Mouse (Mus musculus): ENCODE results near the gene Zyx. TPM values are rescaled to one million over a fixed set of nuclear protein-coding genes. Genes with fewer than 3 reads are reported as not detected.

The Zyx gene
- polyA plus RNA-seq, 1 experiment from 2014 or later: 61.3 TPM

- no peak overlapping the region for H3K9ac ChIP-seq (replicated peaks; ENCODE audit: low read length)
- no peaks in the 10 kb centered on the region for H3K9me3 ChIP-seq (replicated peaks; ENCODE audit: control insufficient read depth, low read length)
- H3K4me1 ChIP-seq (ENCODE audit: control insufficient read depth, insufficient read depth, low read length): no peaks in the 10 kb centered on the region
- no peak overlapping the region for H3K4me2 ChIP-seq (ENCODE audit: low read depth, low read length)
- H3K36me3 ChIP-seq (replicated peaks; ENCODE audit: control insufficient read depth, insufficient read depth, low read depth, low read length): 0 out of 2 replicates have a peak, but pooled peaks cover 2% of the 10 kb centered on the region
- H3K4me3 ChIP-seq (ENCODE audit: low read depth, low read length): no peak overlapping the region
- DNase-seq (ENCODE audit: low spot score) (no peak), ATAC-seq (replicated peaks; ENCODE audit: insufficient number of reproducible peaks, low FRiP score, low TSS enrichment, low read depth) (no peak)
- H3K27me3 ChIP-seq (ENCODE audit: control insufficient read depth, insufficient read depth, low read length): no peaks in the 10 kb centered on the region
- no peak overlapping the region for H3K27ac ChIP-seq (replicated peaks; ENCODE audit: low read depth, low read length)
- WGBS: 59% methylated on average over 3 of the region's 3 CpGs
These were observed 13.5 kb downstream of the Zyx start for GRCm38 (mm10) chr6:42362974-42363373.

DNA sequence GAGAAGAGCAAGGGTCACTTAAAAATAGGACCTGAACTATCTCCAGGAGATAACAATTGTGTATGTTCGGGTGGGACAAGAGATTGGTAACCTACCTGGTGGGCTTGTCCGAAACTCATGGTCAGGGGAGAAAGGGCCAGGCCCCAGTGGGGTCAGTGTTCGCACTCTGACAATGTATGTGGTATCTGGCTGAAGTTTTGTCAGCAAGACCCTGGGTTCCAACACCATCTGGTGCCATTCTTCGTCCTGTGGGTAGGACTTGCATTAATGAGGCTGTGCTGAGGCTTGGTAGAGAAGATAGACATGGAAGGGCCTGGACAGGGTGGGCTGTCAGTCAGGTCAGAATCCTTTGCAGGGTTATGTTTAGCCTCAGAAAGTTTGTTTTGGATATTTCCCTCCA, 14.6 kb downstream of the Zyx start:
- Histone ChIP-seq H3K27ac (replicated peaks; ENCODE audit: low read depth, low read length) (no peak overlapping the region), H3K9me3 (replicated peaks; ENCODE audit: control insufficient read depth, low read length) (no peaks in the 10 kb centered on the region), H3K27me3 (ENCODE audit: control insufficient read depth, insufficient read depth, low read length) (no peaks in the 10 kb centered on the region), H3K4me1 (ENCODE audit: control insufficient read depth, insufficient read depth, low read length) (no peaks in the 10 kb centered on the region), H3K4me2 (ENCODE audit: low read depth, low read length) (no peak overlapping the region), H3K9ac (replicated peaks; ENCODE audit: low read length) (no peak overlapping the region), H3K4me3 (ENCODE audit: low read depth, low read length) (no peak overlapping the region), H3K36me3 (replicated peaks; ENCODE audit: control insufficient read depth, insufficient read depth, low read depth, low read length) (no peaks in the 10 kb centered on the region)
- 90% methylated on average over 4 of the region's 4 CpGs for WGBS
- no peak for DNase-seq (ENCODE audit: low spot score)
- ATAC-seq (replicated peaks; ENCODE audit: insufficient number of reproducible peaks, low FRiP score, low TSS enrichment, low read depth): no peak

DNA sequence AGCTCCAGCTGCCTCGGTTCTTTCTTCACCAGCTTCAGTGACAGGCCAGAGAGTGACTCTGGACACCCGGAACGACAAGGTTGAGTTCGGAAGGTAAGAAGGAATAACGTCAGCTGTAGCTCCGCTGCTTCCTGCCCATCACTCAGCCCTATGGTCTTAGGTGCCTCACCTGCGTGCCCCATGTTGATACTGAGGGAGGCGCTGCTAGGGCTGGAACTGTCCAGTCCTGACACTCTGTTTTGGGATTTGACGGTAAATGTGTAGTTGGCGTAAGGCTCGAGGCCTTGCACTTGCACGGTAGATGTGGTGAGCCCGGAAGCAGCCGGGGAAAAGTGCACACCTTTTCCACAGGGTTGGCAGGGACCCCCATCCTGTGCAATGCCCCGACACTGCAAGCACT, 15.2 kb downstream of the Zyx start:
- no peaks in the 10 kb centered on the region for H3K36me3 ChIP-seq (replicated peaks; ENCODE audit: control insufficient read depth, insufficient read depth, low read depth, low read length)
- 82% methylated on average over 15 of the region's 15 CpGs for WGBS
- no peak overlapping the region for H3K4me3 ChIP-seq (ENCODE audit: low read depth, low read length)
- no peaks in the 10 kb centered on the region for H3K4me1 ChIP-seq (ENCODE audit: control insufficient read depth, insufficient read depth, low read length)
- H3K4me2 ChIP-seq (ENCODE audit: low read depth, low read length): no peak overlapping the region
- H3K27me3 ChIP-seq (ENCODE audit: control insufficient read depth, insufficient read depth, low read length): no peaks in the 10 kb centered on the region
- no peak overlapping the region for H3K27ac ChIP-seq (replicated peaks; ENCODE audit: low read depth, low read length)
- H3K9me3 ChIP-seq (replicated peaks; ENCODE audit: control insufficient read depth, low read length): no peaks in the 10 kb centered on the region
- no peak for ATAC-seq (replicated peaks; ENCODE audit: insufficient number of reproducible peaks, low FRiP score, low TSS enrichment, low read depth)
- no peak for DNase-seq (ENCODE audit: low spot score)
- no peak overlapping the region for H3K9ac ChIP-seq (replicated peaks; ENCODE audit: low read length)

DNA sequence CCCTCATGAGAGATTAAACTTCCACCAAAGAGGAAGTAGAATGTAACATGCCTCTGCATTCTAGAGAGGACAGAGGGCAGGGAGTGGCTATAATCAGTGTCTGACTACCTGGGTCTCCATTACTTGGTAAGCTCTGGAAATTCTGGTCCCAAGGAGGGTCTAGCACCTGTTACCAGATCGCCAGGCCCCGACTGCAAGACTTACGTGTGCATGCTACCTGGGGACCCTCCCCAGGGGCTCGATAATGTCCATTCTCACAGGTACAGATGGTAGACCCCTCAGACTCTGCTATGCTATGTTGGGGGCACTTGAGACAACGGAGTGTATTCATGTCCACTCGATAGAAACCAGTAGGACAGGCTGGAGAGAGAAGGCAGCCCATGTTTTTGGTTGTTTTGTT, 15.8 kb downstream of the Zyx start:
- H3K27me3 ChIP-seq (ENCODE audit: control insufficient read depth, insufficient read depth, low read length): no peaks in the 10 kb centered on the region
- ATAC-seq (replicated peaks; ENCODE audit: insufficient number of reproducible peaks, low FRiP score, low TSS enrichment, low read depth): no peak
- H3K9me3 ChIP-seq (replicated peaks; ENCODE audit: control insufficient read depth, low read length): no peaks in the 10 kb centered on the region
- H3K36me3 ChIP-seq (replicated peaks; ENCODE audit: control insufficient read depth, insufficient read depth, low read depth, low read length): no peaks in the 10 kb centered on the region
- no peak overlapping the region for H3K4me3 ChIP-seq (ENCODE audit: low read depth, low read length)
- H3K27ac ChIP-seq (replicated peaks; ENCODE audit: low read depth, low read length): no peak overlapping the region
- no peak overlapping the region for H3K4me2 ChIP-seq (ENCODE audit: low read depth, low read length)
- H3K9ac ChIP-seq (replicated peaks; ENCODE audit: low read length): no peak overlapping the region
- DNase-seq (ENCODE audit: low spot score): no peak
- 88% methylated on average over 6 of the region's 6 CpGs for WGBS
- H3K4me1 ChIP-seq (ENCODE audit: control insufficient read depth, insufficient read depth, low read length): no peaks in the 10 kb centered on the region

DNA sequence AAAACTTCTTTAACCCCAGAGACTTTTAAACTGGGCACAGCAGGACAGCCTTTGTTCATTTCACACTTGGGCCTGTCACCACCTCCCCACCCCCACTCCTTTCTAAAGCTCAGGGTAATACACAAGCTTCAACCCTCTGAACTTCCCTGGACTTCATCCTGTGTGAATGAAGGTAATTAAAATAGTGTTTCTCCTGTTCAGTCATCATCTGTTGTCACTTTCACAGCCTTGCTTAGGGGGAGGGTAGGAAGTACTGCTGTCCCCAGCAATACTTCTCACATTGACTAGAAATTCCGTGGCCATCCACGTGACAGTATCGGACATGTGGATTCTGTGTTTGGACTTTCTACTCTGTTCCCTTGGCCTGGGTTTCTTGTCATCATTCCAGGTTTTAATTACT, 20.4 kb downstream of the Zyx start:
- DNase-seq (ENCODE audit: low spot score): no peak
- no peaks in the 10 kb centered on the region for H3K4me1 ChIP-seq (ENCODE audit: control insufficient read depth, insufficient read depth, low read length)
- no peak for ATAC-seq (replicated peaks; ENCODE audit: insufficient number of reproducible peaks, low FRiP score, low TSS enrichment, low read depth)
- H3K36me3 ChIP-seq (replicated peaks; ENCODE audit: control insufficient read depth, insufficient read depth, low read depth, low read length): no peaks in the 10 kb centered on the region
- no peak overlapping the region for H3K27ac ChIP-seq (replicated peaks; ENCODE audit: low read depth, low read length)
- H3K4me2 ChIP-seq (ENCODE audit: low read depth, low read length): no peak overlapping the region
- no peaks in the 10 kb centered on the region for H3K9me3 ChIP-seq (replicated peaks; ENCODE audit: control insufficient read depth, low read length)
- no peak overlapping the region for H3K9ac ChIP-seq (replicated peaks; ENCODE audit: low read length)
- WGBS: 21% methylated on average over 3 of the region's 3 CpGs
- H3K4me3 ChIP-seq (ENCODE audit: low read depth, low read length): no peak overlapping the region
- H3K27me3 ChIP-seq (ENCODE audit: control insufficient read depth, insufficient read depth, low read length): 0 out of 2 replicates have a peak, but pooled peaks cover 2% of the 10 kb centered on the region

DNA sequence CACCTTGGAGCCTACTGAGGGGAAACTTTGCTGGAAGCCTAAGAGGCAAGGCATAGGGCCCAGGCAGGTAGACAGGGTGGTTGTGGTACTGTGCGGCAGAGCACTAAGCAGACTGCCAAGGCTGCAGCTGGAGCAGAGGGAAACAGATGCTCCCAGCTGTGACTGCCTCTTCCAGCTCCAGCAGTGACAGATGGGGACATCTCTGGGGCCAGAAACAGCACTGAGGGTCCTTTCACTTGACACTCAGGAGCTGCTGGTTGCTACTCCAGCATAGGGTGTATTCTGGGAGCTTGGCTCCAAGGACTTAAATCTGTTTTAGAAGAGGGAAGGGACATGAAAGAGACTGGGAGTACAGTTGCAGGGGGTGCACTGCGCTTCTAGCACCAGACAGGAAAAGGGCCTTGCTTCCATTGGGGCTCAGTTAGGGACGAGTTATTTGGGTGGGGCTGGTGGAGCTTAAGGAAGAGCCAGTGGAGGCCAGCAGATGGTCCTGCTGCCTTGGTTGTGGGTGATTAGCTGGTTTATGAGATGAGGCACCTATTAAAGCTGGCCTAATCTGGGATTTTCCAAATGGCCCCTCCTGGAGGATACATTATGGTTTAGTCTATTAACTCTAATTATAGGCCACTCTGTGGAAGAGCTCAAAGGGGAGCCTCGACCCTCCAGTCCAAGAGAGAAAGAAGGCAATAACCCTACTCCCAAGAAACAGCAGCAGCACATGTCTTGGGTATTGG, 21.4 kb downstream of the Zyx start:
- no peak for DNase-seq (ENCODE audit: low spot score)
- H3K4me2 ChIP-seq (ENCODE audit: low read depth, low read length): no peak overlapping the region
- H3K27me3 ChIP-seq (ENCODE audit: control insufficient read depth, insufficient read depth, low read length): 0 out of 2 replicates have a peak, but pooled peaks cover 2% of the 10 kb centered on the region
- no peak overlapping the region for H3K9ac ChIP-seq (replicated peaks; ENCODE audit: low read length)
- H3K27ac ChIP-seq (replicated peaks; ENCODE audit: low read depth, low read length): no peak overlapping the region
- no peaks in the 10 kb centered on the region for H3K9me3 ChIP-seq (replicated peaks; ENCODE audit: control insufficient read depth, low read length)
- 43% methylated on average over 4 of the region's 4 CpGs for WGBS
- no peaks in the 10 kb centered on the region for H3K36me3 ChIP-seq (replicated peaks; ENCODE audit: control insufficient read depth, insufficient read depth, low read depth, low read length)
- no peaks in the 10 kb centered on the region for H3K4me1 ChIP-seq (ENCODE audit: control insufficient read depth, insufficient read depth, low read length)
- ATAC-seq (replicated peaks; ENCODE audit: insufficient number of reproducible peaks, low FRiP score, low TSS enrichment, low read depth): no peak
- no peak overlapping the region for H3K4me3 ChIP-seq (ENCODE audit: low read depth, low read length)

DNA sequence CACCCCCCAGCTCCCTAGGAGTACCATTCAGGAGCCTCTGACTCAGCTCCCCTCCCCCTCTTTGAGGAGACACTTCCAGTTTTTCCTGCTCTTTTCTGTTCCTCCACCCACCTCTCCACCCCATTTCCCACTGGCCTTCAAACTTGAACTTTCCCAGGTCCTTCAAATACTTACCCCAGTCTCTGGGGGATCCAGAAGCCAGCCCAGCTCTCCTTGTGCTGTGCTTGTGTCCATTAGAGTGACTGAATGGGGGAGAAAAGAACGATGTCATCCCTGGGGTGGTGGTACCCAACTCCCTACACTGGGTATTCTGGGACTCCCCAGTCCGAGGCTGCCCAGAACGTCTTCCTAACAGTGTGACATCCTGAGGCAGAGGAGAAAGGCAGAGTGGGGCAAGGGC, 22.6 kb downstream of the Zyx start:
- H3K9me3 ChIP-seq (replicated peaks; ENCODE audit: control insufficient read depth, low read length): no peaks in the 10 kb centered on the region
- H3K27me3 ChIP-seq (ENCODE audit: control insufficient read depth, insufficient read depth, low read length): 0 out of 2 replicates have a peak, but pooled peaks cover 2% of the 10 kb centered on the region
- no peaks in the 10 kb centered on the region for H3K4me1 ChIP-seq (ENCODE audit: control insufficient read depth, insufficient read depth, low read length)
- H3K4me2 ChIP-seq (ENCODE audit: low read depth, low read length): no peak overlapping the region
- H3K9ac ChIP-seq (replicated peaks; ENCODE audit: low read length): no peak overlapping the region
- no peaks in the 10 kb centered on the region for H3K36me3 ChIP-seq (replicated peaks; ENCODE audit: control insufficient read depth, insufficient read depth, low read depth, low read length)
- WGBS: 6% methylated on average over 3 of the region's 3 CpGs
- H3K4me3 ChIP-seq (ENCODE audit: low read depth, low read length): peak overlapping the region; percentile 53; the same call in 1 of the 2 replicates
- no peak overlapping the region for H3K27ac ChIP-seq (replicated peaks; ENCODE audit: low read depth, low read length)
- DNase-seq (ENCODE audit: low spot score): no peak
- peak; percentile 37; the same call in 1 of the 2 replicates for ATAC-seq (replicated peaks; ENCODE audit: insufficient number of reproducible peaks, low FRiP score, low TSS enrichment, low read depth)

DNA sequence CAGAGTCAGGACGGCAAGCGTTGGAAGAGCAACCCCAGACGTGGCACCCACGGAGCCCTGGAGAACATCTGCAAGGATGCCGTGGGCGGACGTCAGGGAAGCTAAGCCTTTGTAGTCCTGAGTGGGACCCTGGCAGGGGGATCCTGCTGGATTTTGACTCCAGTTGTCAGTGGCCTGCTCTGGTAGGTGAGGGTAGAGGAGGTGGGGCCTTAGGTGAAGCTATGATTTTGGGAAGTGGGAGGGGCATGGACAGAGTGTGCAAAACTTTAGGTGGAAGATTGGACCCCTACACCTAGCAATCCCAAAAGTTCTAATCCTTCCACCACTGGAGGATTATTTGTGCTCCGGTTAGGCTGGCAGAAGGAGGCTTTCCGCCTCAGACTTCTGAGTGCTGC, 23.0 kb downstream of the Zyx start:
- Histone ChIP-seq H3K4me2 (ENCODE audit: low read depth, low read length) (peak overlapping the region; percentile 92; the same call in 1 of the 2 replicates), H3K36me3 (replicated peaks; ENCODE audit: control insufficient read depth, insufficient read depth, low read depth, low read length) (no peaks in the 10 kb centered on the region), H3K27ac (replicated peaks; ENCODE audit: low read depth, low read length) (no peak overlapping the region), H3K27me3 (ENCODE audit: control insufficient read depth, insufficient read depth, low read length) (0 out of 2 replicates have a peak, but pooled peaks cover 2% of the 10 kb centered on the region), H3K4me1 (ENCODE audit: control insufficient read depth, insufficient read depth, low read length) (no peaks in the 10 kb centered on the region), H3K9ac (replicated peaks; ENCODE audit: low read length) (peak overlapping the region; percentile 57; the same call in 1 of the 2 replicates), H3K9me3 (replicated peaks; ENCODE audit: control insufficient read depth, low read length) (no peaks in the 10 kb centered on the region), H3K4me3 (ENCODE audit: low read depth, low read length) (peak overlapping the region; percentile 53)
- no peak for DNase-seq (ENCODE audit: low spot score)
- peak; percentile 32; the same call in 1 of the 2 replicates for ATAC-seq (replicated peaks; ENCODE audit: insufficient number of reproducible peaks, low FRiP score, low TSS enrichment, low read depth)
- 21% methylated on average over 9 of the region's 9 CpGs for WGBS

All from embryonic facial prominence, embryonic 11.5 days (tissue).